Mouse (Mus musculus): Measurements from ENCODE around the gene Cdk5r2.

Cdk5r2 gene

GRCm38 (mm10) chr1:74851001-74851775 lies 3.5 kb upstream of the Cdk5r2 start:
- no peak for DNase-seq (ENCODE audit: inconsistent ontology term)

- DNase-seq (ENCODE audit: inconsistent ontology term), result no peak
Measured at GRCm38 (mm10) chr1:74855156-74855555, 422 bp downstream of the Cdk5r2 start.

GRCm38 (mm10) chr1:74855651-74856438 lies 1.1 kb downstream of the Cdk5r2 start:
- no peak for DNase-seq (ENCODE audit: inconsistent ontology term)

- DNase-seq (ENCODE audit: inconsistent ontology term), result no peak
Measured at GRCm38 (mm10) chr1:74856439-74856720, 1.6 kb downstream of the Cdk5r2 start.

- DNase-seq (ENCODE audit: inconsistent ontology term), result no peak
Measured at GRCm38 (mm10) chr1:74856791-74857190, 2.1 kb downstream of the Cdk5r2 start.

- DNase-seq (ENCODE audit: inconsistent ontology term), result no peak
Measured at GRCm38 (mm10) chr1:74857201-74857600, 2.5 kb downstream of the Cdk5r2 start.

- no peak for DNase-seq (ENCODE audit: inconsistent ontology term)
Measured at GRCm38 (mm10) chr1:74857677-74858076, 2.9 kb downstream of the Cdk5r2 start.

GRCm38 (mm10) chr1:74858171-74858719 lies 3.5 kb downstream of the Cdk5r2 start:
- DNase-seq (ENCODE audit: inconsistent ontology term), result peak; percentile 91

- no peak for DNase-seq (ENCODE audit: inconsistent ontology term)
Measured at GRCm38 (mm10) chr1:74858805-74859204, 4.1 kb downstream of the Cdk5r2 start.

- DNase-seq (ENCODE audit: inconsistent ontology term), result no peak
Measured at GRCm38 (mm10) chr1:74859223-74859984, 4.7 kb downstream of the Cdk5r2 start.

GRCm38 (mm10) chr1:74861783-74862182 lies 7.0 kb downstream of the Cdk5r2 start:
- no peak for DNase-seq (ENCODE audit: inconsistent ontology term)

GRCm38 (mm10) chr1:74872218-74872617 lies 17.5 kb downstream of the Cdk5r2 start:
- DNase-seq (ENCODE audit: inconsistent ontology term), result no peak

GRCm38 (mm10) chr1:74877199-74877598 lies 22.5 kb downstream of the Cdk5r2 start:
- DNase-seq (ENCODE audit: inconsistent ontology term), result no peak

GRCm38 (mm10) chr1:74880785-74881360 lies 26.1 kb downstream of the Cdk5r2 start:
- DNase-seq (ENCODE audit: inconsistent ontology term), result peak; percentile 54

- no peak for DNase-seq (ENCODE audit: inconsistent ontology term)
Measured at GRCm38 (mm10) chr1:74882055-74882734, 27.5 kb downstream of the Cdk5r2 start.

- no peak for DNase-seq (ENCODE audit: inconsistent ontology term)
Measured at GRCm38 (mm10) chr1:74882828-74883227, 28.1 kb downstream of the Cdk5r2 start.

- no peak for DNase-seq (ENCODE audit: inconsistent ontology term)
Measured at GRCm38 (mm10) chr1:74883441-74883840, 28.7 kb downstream of the Cdk5r2 start.

- no peak for DNase-seq (ENCODE audit: inconsistent ontology term)
Measured at GRCm38 (mm10) chr1:74884196-74885141, 29.7 kb downstream of the Cdk5r2 start.

- no peak for DNase-seq (ENCODE audit: inconsistent ontology term)
Measured at GRCm38 (mm10) chr1:74885369-74886042, 30.8 kb downstream of the Cdk5r2 start, which contains the start of gene Fev. Gene Fev (minus strand): TSS chr1:74885419.
